In genomic region chr12:109457836-109458235, GRCm38 (mm10) we compare ENCODE assay signal across 19 mouse cellular contexts. TPM values are rescaled to one million over a fixed set of nuclear protein-coding genes. Genes with fewer than 3 reads are reported as not detected.
DNase-seq lines count a peak whose midpoint lies in the region; ATAC-seq and TF ChIP-seq lines count a peak whose summit lies in the region.
"Had no signal": no experiment of that assay in that cellular context is flagged by ENCODE, and none has a peak within 500 bp of the region (broad histone marks: within the 10 kb centered on the region; RNA-seq: fewer than 3 reads in every experiment).

No protein-coding gene starts in this region.

- TF ChIP-seq EP300 in liver, postnatal 0 days (IDR thresholded peaks at IDR 0.05; ENCODE audit: low read depth), result no peak

- H3K27ac ChIP-seq in forebrain, embryonic 10.5 days, result peak overlapping the region; percentile 94
- H3K27ac ChIP-seq in forebrain, embryonic 16.5 days (ENCODE audit: low read length), result no peak overlapping the region
- no peak overlapping the region for H3K27ac ChIP-seq in liver, postnatal 0 days (ENCODE audit: low read depth)
- H3K27ac ChIP-seq in embryonic facial prominence, embryonic 10.5 days (replicated peaks), result peak overlapping the region; percentile 93
- H3K27ac ChIP-seq in limb, embryonic 12.5 days, result peak overlapping the region; percentile 18; the same call in 1 of the 2 replicates
- H3K27ac ChIP-seq: hindbrain, embryonic 15.5 days; kidney, embryonic 15.5 days; layer of hippocampus, adult 2 months; liver, embryonic 15.5 days; stomach, embryonic 15.5 days had no signal

- TF ChIP-seq CTCF in liver, postnatal 0 days (IDR thresholded peaks at IDR 0.05; ENCODE audit: low read depth), result no peak

- peaks cover 22% of the 10 kb centered on the region for H3K36me3 ChIP-seq in forebrain, embryonic 10.5 days (replicated peaks)
- no peaks in the 10 kb centered on the region for H3K36me3 ChIP-seq in forebrain, embryonic 16.5 days (ENCODE audit: control insufficient read depth, insufficient read depth)
- H3K36me3 ChIP-seq in liver, postnatal 0 days (replicated peaks; ENCODE audit: insufficient read depth, low read length), result no peaks in the 10 kb centered on the region
- H3K36me3 ChIP-seq in embryonic facial prominence, embryonic 10.5 days (replicated peaks), result peaks cover 31% of the 10 kb centered on the region
- peaks cover 9% of the 10 kb centered on the region for H3K36me3 ChIP-seq in limb, embryonic 12.5 days
- H3K36me3 ChIP-seq: heart, embryonic 12.5 days; hindbrain, embryonic 15.5 days; kidney, embryonic 15.5 days; liver, embryonic 15.5 days; stomach, embryonic 15.5 days had no signal

- no peak for DNase-seq in forebrain, embryonic 10.5 days (ENCODE audit: extremely low spot score, low spot score)
- peak; percentile 14 for DNase-seq in liver
- DNase-seq in liver, postnatal 0 days, result no peak
- peak; percentile 30 for DNase-seq in embryonic facial prominence, embryonic 10.5 days (ENCODE audit: low spot score)
- no peak for DNase-seq in cerebellum, postnatal 4 days (ENCODE audit: low spot score in 2 of 2)
- DNase-seq: cerebellum, adult 18-20 months; gastrocnemius, postnatal 25 days; thymus, postnatal 25 days had no signal

- H3K9me3 ChIP-seq in forebrain, embryonic 10.5 days, result no peaks in the 10 kb centered on the region
- H3K9me3 ChIP-seq in forebrain, embryonic 16.5 days (ENCODE audit: control insufficient read depth, low read length), result no peaks in the 10 kb centered on the region
- H3K9me3 ChIP-seq in liver, postnatal 0 days (ENCODE audit: low read length), result no peaks in the 10 kb centered on the region
- H3K9me3 ChIP-seq in embryonic facial prominence, embryonic 10.5 days, result no peaks in the 10 kb centered on the region
- no peaks in the 10 kb centered on the region for H3K9me3 ChIP-seq in limb, embryonic 12.5 days
- H3K9me3 ChIP-seq: heart, embryonic 12.5 days; hindbrain, embryonic 15.5 days; kidney, embryonic 15.5 days; liver, embryonic 15.5 days; stomach, embryonic 15.5 days had no signal

- H3K4me2 ChIP-seq in forebrain, embryonic 16.5 days (ENCODE audit: low read length), result no peak overlapping the region
- no peak overlapping the region for H3K4me2 ChIP-seq in liver, postnatal 0 days (ENCODE audit: low read depth, low read length)
- peak overlapping the region; percentile 17; the same call in 1 of the 2 replicates for H3K4me2 ChIP-seq in limb, embryonic 12.5 days
- H3K4me2 ChIP-seq: heart, embryonic 12.5 days; hindbrain, embryonic 15.5 days; kidney, embryonic 15.5 days; liver, embryonic 15.5 days; stomach, embryonic 15.5 days had no signal

- peaks cover 100% of the 10 kb centered on the region for H3K27me3 ChIP-seq in forebrain, embryonic 10.5 days (ENCODE audit: poor library complexity, severe bottlenecking)
- peaks cover 49% of the 10 kb centered on the region for H3K27me3 ChIP-seq in forebrain, embryonic 16.5 days (replicated peaks; ENCODE audit: control insufficient read depth, insufficient read depth, low read length)
- H3K27me3 ChIP-seq in liver, postnatal 0 days (ENCODE audit: insufficient read depth, low read length), result peaks cover 30% of the 10 kb centered on the region
- H3K27me3 ChIP-seq in embryonic facial prominence, embryonic 10.5 days (replicated peaks; ENCODE audit: low read depth, poor library complexity, severe bottlenecking), result peaks cover 98% of the 10 kb centered on the region
- H3K27me3 ChIP-seq in limb, embryonic 12.5 days, result peaks cover 81% of the 10 kb centered on the region

- H3K4me1 ChIP-seq in forebrain, embryonic 10.5 days, result peaks cover 93% of the 10 kb centered on the region
- peaks cover 34% of the 10 kb centered on the region for H3K4me1 ChIP-seq in forebrain, embryonic 16.5 days (replicated peaks; ENCODE audit: control insufficient read depth, insufficient read depth, low read length)
- H3K4me1 ChIP-seq in liver, postnatal 0 days (ENCODE audit: insufficient read depth), result peaks cover 7% of the 10 kb centered on the region; the same call in 1 of the 2 replicates
- peaks cover 81% of the 10 kb centered on the region for H3K4me1 ChIP-seq in embryonic facial prominence, embryonic 10.5 days
- peaks cover 60% of the 10 kb centered on the region for H3K4me1 ChIP-seq in limb, embryonic 12.5 days (replicated peaks)

- peak overlapping the region; percentile 13; the same call in 1 of the 2 replicates for H3K4me3 ChIP-seq in forebrain, embryonic 10.5 days
- H3K4me3 ChIP-seq in forebrain, embryonic 16.5 days (replicated peaks; ENCODE audit: low read length), result no peak overlapping the region
- H3K4me3 ChIP-seq in liver, postnatal 0 days (ENCODE audit: low read depth, low read length), result no peak overlapping the region
- H3K4me3 ChIP-seq in embryonic facial prominence, embryonic 10.5 days, result peak overlapping the region; percentile 71
- no peak overlapping the region for H3K4me3 ChIP-seq in limb, embryonic 12.5 days (replicated peaks)
- H3K4me3 ChIP-seq: heart, embryonic 12.5 days; hindbrain, embryonic 15.5 days; kidney, embryonic 15.5 days; layer of hippocampus, adult 2 months; liver, embryonic 15.5 days; myocyte; stomach, embryonic 15.5 days had no signal

- H3K9ac ChIP-seq in forebrain, embryonic 16.5 days (replicated peaks; ENCODE audit: low read depth, low read length), result no peak overlapping the region
- H3K9ac ChIP-seq in liver, postnatal 0 days (replicated peaks), result no peak overlapping the region
- 0 out of 2 replicates have a peak overlapping the region, but pooled peaks have one; percentile 1 for H3K9ac ChIP-seq in limb, embryonic 12.5 days (replicated peaks)
- H3K9ac ChIP-seq: heart, embryonic 12.5 days; hindbrain, embryonic 15.5 days; kidney, embryonic 15.5 days; liver, embryonic 15.5 days; stomach, embryonic 15.5 days had no signal

- WGBS in forebrain, embryonic 10.5 days, result 17% methylated on average over 8 of the region's 8 CpGs
- WGBS in forebrain, embryonic 16.5 days, result 23% methylated on average over 8 of the region's 8 CpGs
- WGBS in liver, postnatal 0 days (ENCODE audit: insufficient replicate concordance), result 52% methylated on average over 8 of the region's 8 CpGs
- WGBS in embryonic facial prominence, embryonic 10.5 days, result 24% methylated on average over 8 of the region's 8 CpGs
- WGBS in limb, embryonic 12.5 days, result 23% methylated on average over 8 of the region's 8 CpGs

- no peak for ATAC-seq in forebrain, embryonic 16.5 days
- ATAC-seq in liver, postnatal 0 days, result no peak
- no peak for ATAC-seq in limb, embryonic 12.5 days (ENCODE audit: insufficient number of reproducible peaks, insufficient read depth, low FRiP score, low TSS enrichment, low read depth)
- ATAC-seq in activated CD4-positive, CD25-positive, alpha-beta regulatory T cell, adult 4 months, result no peak
- ATAC-seq: Patski had no signal

RNA-seq across cellular contexts. Expression of gene Dlk1, which starts 5.2 kb away (rescaled TPM):
- polyA plus RNA-seq in forebrain, embryonic 10.5 days (2016; fragmentation: Nextera tagmentation; extraction: Ambion mirVana), result 200 and 274 TPM in 2 replicates
- polyA plus RNA-seq in forebrain, embryonic 16.5 days (2015; fragmentation: Nextera tagmentation; extraction: Ambion mirVana), result 21.2 and 34.2 TPM in 2 replicates
- polyA plus RNA-seq in liver, postnatal 0 days (2015; fragmentation: Nextera tagmentation; extraction: Ambion mirVana), result 50.7 and 52.1 TPM in 2 replicates
- polyA plus RNA-seq in embryonic facial prominence, embryonic 10.5 days (2016; fragmentation: Nextera tagmentation; extraction: Ambion mirVana), result 287 and 291 TPM in 2 replicates
- polyA plus RNA-seq in limb, embryonic 12.5 days (2016; fragmentation: Nextera tagmentation; extraction: Ambion mirVana), result 120 and 148 TPM in 2 replicates
- not detected for polyA plus RNA-seq in activated CD4-positive, CD25-positive, alpha-beta regulatory T cell, adult 4 months (2017; shearing (Covaris generic))
- polyA plus RNA-seq: myocyte, Patski had no signal

Comparison
In these comparisons a context has a peak if more than half of its experiments do, and no peak if none do; other contexts are left out.
1. DNase-seq: peak in liver (single experiment) and embryonic facial prominence, embryonic 10.5 days (single experiment); none in forebrain, embryonic 10.5 days (single experiment), liver, postnatal 0 days (single experiment) and cerebellum, postnatal 4 days (0 of 2).
2. H3K27ac ChIP-seq: peak in forebrain, embryonic 10.5 days (single experiment), embryonic facial prominence, embryonic 10.5 days (single experiment) and limb, embryonic 12.5 days (single experiment); none in forebrain, embryonic 16.5 days (single experiment) and liver, postnatal 0 days (single experiment).
3. H3K4me3 ChIP-seq: peak in forebrain, embryonic 10.5 days (single experiment) and embryonic facial prominence, embryonic 10.5 days (single experiment); none in forebrain, embryonic 16.5 days (single experiment), liver, postnatal 0 days (single experiment) and limb, embryonic 12.5 days (single experiment).
4. RNA of gene Dlk1, which starts 5.2 kb away (polyA plus RNA-seq): 287 to 291 TPM in embryonic facial prominence, embryonic 10.5 days, 200 to 274 TPM in forebrain, embryonic 10.5 days, 120 to 148 TPM in limb, embryonic 12.5 days, 50.7 to 52.1 TPM in liver, postnatal 0 days and 21.2 to 34.2 TPM in forebrain, embryonic 16.5 days; not detected in activated CD4-positive, CD25-positive, alpha-beta regulatory T cell, adult 4 months; every median in the first group is over 10 times any median in the second.